Mouse (Mus musculus): ENCODE measurements around the gene Actn3.
"Not testable (repeated sequence)": the region's sequence is repeated elsewhere in the genome, so short reads cannot be mapped to it uniquely, and the experiment has no call there.

Gene Actn3

GRCm38 (mm10) chr19:4877785-4878184, at the start of gene Actn3:
Actn3 (minus strand) TSS chr19:4877909.
- DNase-seq, result peak; percentile 24

- no peak for DNase-seq
Observed at GRCm38 (mm10) chr19:4925121-4925860, 47.6 kb upstream of the Actn3 start.

DNA sequence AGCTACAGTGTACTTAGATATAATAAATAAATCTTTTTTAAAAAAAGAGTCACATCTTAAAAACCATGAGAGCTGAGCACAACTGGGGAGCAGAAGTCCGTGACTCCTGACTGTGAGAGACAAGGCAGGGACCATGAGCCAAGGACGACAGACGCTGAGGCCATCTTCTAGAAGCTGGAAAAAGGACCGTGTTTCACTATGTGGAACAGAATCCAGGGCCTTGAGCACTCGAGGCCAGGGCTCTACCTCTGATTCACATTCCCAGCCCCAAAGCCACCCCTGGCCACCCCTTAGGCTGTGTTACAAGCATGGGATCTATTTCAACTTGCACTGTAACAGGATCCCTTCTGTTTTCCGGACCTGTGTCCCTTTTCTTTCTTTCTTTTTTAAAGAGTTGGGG, 41.9 kb upstream of the Actn3 start:
- DNase-seq, result no peak

GRCm38 (mm10) chr19:4916827-4917226, 39.1 kb upstream of the Actn3 start:
- DNase-seq, result no peak

DNA sequence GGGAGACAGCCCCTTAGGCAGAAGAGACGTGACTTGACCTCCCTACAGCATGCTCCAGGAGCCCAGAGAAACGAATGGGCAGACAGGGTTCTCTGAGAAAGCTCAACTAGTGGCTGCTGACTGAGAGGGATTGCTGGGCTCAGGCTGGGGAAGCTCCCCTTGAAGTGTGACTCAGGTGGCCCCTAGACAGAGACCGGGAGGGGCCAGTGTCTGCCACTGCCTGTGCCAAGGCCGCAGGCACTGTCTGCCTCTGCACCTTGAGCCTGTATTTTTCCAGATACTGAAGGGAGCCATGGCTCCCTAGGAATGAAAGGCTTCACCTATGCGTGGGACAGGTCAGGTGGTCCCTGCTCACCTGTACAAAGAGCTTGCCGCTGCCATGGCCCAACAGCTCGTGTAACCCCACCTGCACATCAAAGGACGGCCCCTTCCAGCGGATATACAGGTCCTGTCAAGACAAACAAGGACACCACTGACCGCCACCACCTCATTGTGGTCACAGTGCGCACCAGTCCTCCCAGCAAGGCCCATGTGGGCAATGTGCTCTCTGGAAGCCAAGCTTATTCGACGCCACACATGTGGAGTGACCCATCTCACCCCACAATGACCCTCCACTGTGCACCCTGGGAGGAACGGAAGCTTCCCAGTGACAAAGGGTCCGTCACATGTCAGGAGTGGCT, 38.4 kb upstream of the Actn3 start:
- DNase-seq, result no peak

DNA sequence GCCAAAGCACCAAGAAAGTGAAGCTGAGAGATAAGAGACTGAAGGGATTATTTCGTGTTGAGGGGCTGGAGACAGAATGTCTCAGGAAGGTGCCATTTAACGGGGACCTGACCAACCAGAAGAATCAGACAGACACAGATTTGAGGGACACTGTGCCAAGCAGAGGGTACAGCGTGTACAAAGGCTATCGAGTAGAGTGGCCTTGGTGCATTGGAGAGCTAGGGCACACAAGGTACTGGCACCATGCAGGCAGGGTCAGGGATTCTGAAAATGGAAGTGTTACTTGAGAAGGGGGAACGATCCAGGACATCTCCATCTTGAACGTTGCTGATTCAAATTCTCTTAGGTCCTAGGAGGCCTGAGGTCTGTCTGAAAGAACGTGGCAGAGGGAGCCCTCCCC, 31.7 kb upstream of the Actn3 start:
- DNase-seq, result no peak

GRCm38 (mm10) chr19:4908107-4908506, 30.4 kb upstream of the Actn3 start:
- peak; percentile 62 for DNase-seq

GRCm38 (mm10) chr19:4905979-4906794, 28.5 kb upstream of the Actn3 start, which contains the start of gene Bbs1:
Bbs1 (minus strand) TSS chr19:4906628.
- peak; percentile 78 for DNase-seq

DNA sequence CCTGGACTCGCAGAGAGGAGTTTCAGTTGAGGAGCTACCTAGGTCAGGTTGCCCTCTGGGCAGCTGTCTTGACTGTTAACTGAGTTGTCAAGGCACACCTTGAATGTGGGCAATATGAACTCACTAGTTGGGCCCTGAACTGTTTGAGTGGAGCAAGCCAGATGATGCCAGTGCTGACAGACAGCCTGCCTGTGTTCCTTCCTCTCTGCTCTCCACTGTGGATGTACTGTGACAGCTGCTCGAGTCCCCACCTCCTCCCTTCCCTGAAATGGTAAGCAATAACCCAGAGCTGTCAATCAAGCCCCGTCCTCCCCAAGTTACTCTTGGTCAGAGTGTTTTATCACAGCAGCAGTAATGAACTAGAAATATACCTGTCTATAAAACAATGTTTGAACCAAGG, 22.2 kb upstream of the Actn3 start:
- no peak for DNase-seq

DNA sequence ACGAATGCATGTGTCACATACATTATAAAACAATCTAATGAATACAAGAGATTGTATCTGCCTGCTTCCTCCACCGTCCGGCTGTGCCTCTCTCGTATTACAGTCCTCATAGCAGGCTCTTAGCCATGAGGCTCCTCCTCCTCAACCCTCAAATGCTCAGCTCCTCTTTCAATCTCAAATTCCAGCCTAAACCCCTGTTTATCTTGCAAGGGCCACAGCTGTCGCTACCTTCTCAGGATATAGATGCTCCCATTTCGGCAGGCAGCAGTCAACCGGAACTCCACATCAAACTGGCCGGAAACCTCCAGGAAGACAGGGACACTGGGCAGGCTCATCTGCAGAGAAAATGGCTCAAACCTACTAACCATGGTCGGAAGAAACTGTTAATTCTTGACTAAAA, 21.3 kb upstream of the Actn3 start:
- DNase-seq, result no peak

GRCm38 (mm10) chr19:4896780-4897520, 19.2 kb upstream of the Actn3 start:
- DNase-seq, result no peak

- DNase-seq, result no peak
Observed at GRCm38 (mm10) chr19:4891798-4892197, 14.1 kb upstream of the Actn3 start.

- no peak for DNase-seq
Observed at GRCm38 (mm10) chr19:4889791-4890190, 12.1 kb upstream of the Actn3 start.

GRCm38 (mm10) chr19:4883961-4884360, 6.3 kb upstream of the Actn3 start:
- DNase-seq, result no peak

DNA sequence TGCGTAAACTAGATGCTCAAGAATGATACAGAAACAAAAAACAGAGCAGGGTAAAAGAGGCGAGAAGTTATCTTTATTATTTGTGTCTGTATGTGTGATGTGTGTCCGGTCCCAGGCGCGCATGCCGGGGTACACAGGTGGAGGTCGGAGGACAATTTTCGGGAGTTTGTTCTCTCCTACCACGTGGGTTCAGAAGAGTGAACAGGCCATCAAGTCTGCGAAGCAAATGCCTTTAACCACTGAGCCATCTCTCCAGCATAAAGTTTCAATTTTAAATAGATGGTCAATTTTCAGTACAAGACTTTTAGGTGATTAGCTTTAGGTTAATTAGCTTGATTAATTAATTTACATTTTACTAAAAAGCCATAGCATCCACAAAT, 1.6 kb upstream of the Actn3 start:
- DNase-seq, result no peak

- DNase-seq, result peak; percentile 97
Observed at GRCm38 (mm10) chr19:4878405-4879323, 955 bp upstream of the Actn3 start, which contains the start of gene Zdhhc24. Zdhhc24 (plus strand) TSS chr19:4878668.

GRCm38 (mm10) chr19:4876755-4877154, 954 bp downstream of the Actn3 start:
- DNase-seq, result no peak

DNA sequence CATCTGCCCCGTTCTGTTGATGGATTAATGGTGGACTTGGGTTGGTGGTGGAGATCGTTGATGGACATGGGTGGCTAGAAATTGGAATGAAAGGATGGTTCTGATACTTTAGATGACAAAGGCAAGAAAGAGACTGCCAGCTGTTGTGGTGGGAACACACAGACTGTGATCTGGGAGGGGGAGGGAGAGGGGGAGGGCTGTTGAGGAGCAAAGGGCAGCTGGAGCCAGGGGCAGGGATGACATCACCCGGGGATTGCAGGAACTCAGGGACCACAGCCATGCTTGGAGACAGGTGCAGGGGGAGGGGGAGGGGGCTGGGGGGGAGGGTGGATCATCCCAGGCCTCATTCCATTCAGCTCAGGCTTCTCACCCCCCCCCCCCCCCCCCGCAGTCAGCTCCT, 1.5 kb downstream of the Actn3 start:
- no peak for DNase-seq

DNA sequence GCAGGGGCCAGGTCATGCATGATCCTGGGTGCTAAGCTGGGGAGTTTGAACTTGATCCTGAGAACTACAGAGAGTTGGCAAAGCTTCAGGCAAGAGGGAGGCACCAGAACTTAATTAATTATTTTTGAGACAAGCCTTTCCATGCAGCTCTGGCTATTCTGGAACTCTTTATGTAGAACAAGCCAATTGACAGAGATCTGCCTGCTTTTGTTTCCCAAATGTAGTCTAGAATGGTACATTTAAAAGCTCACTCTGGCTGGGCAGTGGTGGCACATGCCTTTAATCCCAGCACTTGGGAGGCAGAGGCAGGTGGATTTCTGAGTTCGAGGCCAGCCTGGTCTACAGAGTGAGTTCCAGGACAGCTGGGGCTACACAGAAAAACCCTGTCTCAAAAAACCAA, 3.1 kb downstream of the Actn3 start:
- DNase-seq, result not testable (repeated sequence)

DNA sequence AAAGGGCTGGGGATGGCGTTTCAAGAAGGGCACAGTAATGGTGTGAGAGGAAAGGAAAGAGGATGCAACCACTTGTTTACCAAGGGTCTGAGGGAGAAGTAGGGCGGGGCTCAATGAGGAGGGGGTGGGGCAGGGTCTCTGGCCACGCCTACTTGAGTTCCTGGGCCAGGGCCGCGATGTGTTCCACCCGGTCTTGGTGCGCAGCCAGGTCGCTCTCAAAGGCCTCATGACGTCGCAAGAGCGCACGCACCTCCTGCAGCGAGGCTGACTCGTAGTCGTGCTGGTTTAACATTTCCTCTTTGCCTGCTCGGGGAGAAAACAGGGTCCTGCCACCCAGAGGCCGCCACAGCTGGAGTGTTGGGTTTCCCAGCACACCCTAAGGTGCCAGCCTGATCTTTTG, 12.6 kb downstream of the Actn3 start:
- no peak for DNase-seq

GRCm38 (mm10) chr19:4863048-4863447, 14.7 kb downstream of the Actn3 start:
- no peak for DNase-seq

DNA sequence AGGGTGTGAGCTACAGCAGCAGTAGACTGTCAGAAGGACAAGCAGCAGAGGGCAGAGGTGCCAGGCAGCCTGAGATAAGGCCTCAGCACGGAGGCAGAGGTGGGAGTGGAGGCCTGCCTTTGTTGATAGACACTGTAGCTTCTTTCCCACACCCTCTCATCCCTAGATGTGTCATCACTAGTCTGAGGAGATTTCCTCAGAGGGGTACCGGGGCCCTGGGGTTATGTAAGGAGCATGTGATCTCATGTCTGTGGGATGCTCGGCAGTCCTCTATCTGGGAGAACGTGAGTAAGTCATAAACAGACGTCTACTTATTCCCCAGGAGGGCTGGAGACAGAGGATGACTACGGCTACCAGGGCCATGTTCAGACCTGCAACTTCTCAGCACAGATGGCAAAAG, 18.6 kb downstream of the Actn3 start:
- DNase-seq, result no peak

All from kidney, adult 9 months (tissue).